Mouse (Mus musculus): Measurements from ENCODE around the gene Scgb1a1.
"Not testable (repeated sequence)": the region's sequence is repeated elsewhere in the genome, so short reads cannot be mapped to it uniquely, and the experiment has no call there.

Scgb1a1 gene

DNA sequence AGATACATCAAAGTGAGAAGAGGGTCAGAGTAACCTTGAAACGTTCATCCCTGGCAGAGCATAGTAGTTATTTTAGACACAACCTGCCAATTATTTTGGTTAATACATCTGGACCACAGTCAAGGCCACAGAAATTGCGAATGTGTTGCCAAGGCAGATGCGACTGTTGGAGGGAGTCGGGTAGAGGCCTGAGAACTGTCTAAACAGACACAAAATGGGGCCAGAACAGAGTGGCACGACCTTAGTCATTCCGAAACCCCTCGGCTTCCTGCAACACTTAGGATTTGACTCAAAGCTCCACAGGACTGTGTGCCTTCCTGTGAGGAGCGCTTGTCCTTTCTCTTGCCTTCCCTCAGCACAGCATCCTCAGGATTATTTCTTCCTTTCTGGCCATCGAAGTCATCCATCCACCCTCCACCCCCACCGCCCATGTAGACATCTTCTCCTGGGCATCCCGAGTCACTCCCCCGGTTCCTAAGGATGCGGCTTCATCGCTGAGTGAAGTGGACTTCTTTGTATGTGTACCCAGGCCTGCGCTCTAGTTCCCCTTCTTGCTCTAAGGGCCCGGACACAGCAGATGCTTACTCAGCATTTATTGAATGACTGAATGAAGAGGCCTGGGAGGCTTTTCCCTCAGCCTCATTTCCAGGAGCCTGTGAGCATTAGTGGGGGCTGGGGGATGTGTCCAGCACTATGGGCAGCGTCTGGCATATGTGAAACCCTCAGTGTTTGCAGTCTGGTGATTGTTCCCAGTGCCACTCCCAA is 12.7 kb upstream of the Scgb1a1 start:
- no peak for DNase-seq

DNA sequence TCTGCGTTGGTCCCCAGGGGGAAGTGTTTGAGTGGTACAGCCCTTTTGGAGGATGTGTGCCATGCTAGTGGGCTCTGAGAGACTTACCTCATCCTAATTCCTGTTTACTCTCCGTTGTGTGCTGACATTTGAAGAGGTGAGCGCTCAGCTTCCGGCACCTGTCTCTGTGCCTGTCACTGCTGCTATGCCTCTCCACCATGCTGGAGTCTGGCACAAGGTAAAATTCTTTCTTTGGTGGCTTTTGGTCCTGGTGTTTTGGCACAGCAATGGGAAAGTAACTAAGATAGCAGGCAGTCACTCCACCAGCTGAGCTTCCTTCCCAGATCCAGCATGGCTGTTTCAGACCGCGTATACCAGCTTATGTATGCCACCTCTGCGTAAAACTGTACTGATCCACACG is 12.0 kb upstream of the Scgb1a1 start:
- DNase-seq = no peak

DNA sequence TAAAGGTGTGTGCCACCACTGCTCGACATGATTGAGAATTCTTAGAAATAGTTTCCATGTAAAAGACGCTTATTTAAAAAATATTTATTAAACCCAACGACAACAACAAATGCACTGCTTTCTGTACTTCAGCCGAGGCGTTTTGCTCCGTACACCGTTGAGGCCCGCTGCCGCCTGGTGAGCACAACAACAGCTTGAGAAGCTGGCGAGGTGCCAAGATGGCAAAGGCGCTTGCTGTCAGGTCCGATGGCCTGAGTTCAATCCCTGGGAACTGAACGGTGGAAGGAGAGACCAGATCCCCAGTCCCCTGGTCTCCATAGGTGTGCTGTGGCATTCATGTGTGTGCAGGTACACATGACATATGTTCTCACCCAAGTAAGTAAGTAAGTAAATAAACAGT is 9.7 kb upstream of the Scgb1a1 start:
- no peak for DNase-seq

- no peak for DNase-seq
Measured at GRCm38 (mm10) chr19:9095111-9095510, 7.4 kb upstream of the Scgb1a1 start.

DNA sequence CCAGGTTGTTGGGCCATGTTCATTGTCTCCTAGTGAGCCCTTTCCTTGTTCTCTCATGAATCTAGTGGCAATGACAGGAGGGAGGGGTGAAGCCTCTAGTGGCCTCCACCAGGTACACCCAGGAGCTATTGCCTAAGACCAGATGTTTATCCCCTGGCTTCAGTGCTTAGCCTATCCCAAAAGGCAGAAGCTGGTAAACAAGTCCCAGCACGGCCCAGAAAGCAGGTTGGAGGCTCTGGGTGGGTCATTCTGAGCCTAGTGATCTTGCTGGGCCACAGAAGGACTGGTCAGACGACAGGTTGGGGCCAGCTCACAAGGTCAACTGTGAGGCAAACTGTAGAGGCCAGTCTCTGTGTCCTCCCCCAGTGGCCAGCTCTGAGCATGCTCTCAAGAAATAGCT is 3.0 kb upstream of the Scgb1a1 start:
- DNase-seq = no peak

DNA sequence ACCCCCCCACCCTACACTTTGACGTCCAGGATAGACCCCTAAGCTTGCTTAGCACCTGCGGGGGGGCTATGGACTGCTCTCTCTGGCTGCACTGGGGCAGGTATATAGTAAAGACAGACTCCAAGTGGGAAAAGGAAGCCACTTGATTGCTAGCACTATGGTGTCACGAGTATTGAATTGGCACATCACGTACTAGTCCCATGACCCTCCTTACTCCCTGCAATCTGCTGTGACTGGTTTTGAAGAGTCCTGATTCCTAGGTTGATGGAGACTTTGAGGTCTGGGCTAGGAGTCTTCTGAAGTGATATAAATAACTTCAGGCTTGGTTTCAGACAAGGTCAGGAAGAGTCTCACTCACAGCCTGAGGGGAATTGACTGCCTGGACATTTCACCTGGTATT is 2.4 kb upstream of the Scgb1a1 start:
- no peak for DNase-seq

DNA sequence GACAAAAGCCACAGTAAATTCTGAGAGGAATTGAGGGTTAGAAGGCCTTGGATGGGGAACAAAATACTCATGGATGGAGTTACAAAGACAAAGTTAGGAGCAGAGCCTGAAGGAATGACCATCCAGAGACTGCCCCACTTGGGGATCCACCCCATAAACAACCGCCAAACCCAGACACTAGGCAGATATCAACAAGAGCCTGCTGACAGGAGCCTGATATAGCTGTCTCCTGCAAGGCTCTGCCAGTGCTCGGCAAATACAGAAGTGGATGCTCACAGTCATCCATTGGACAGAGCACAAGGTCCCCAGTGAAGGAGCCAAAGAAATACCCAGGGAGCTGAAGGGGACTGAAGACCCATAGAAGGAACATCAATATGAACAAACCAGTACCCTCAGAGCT is 3.9 kb downstream of the Scgb1a1 start:
- DNase-seq = not testable (repeated sequence)

GRCm38 (mm10) chr19:9083010-9083355 is 4.8 kb downstream of the Scgb1a1 start:
- peak in 1 of 2 experiments; percentile 23 for DNase-seq

- peak; percentile 91 to 92 for DNase-seq
Measured at GRCm38 (mm10) chr19:9082191-9083009, 5.4 kb downstream of the Scgb1a1 start.

- DNase-seq = peak; percentile 53 to 77
Measured at GRCm38 (mm10) chr19:9081311-9082190, 6.2 kb downstream of the Scgb1a1 start.

DNA sequence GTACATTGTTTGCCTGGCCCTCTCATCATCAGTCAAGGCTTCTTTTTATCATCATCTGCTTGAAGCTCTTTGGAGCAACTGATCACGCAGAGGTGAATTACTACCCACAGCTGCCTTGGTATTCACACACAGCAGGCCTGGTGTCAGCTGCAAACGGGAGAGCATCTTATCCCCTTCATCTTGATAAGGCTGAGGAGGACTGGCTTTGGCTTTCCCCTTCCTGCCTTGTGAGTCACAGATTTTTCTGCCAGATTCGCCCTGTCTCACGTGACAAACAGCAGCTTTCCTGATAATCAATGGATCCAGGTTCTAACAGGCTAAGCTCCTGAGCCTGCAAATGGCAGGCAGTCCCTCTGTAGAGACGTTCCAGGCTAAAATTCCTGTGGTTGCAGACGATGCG is 7.8 kb downstream of the Scgb1a1 start:
- DNase-seq = no peak

DNA sequence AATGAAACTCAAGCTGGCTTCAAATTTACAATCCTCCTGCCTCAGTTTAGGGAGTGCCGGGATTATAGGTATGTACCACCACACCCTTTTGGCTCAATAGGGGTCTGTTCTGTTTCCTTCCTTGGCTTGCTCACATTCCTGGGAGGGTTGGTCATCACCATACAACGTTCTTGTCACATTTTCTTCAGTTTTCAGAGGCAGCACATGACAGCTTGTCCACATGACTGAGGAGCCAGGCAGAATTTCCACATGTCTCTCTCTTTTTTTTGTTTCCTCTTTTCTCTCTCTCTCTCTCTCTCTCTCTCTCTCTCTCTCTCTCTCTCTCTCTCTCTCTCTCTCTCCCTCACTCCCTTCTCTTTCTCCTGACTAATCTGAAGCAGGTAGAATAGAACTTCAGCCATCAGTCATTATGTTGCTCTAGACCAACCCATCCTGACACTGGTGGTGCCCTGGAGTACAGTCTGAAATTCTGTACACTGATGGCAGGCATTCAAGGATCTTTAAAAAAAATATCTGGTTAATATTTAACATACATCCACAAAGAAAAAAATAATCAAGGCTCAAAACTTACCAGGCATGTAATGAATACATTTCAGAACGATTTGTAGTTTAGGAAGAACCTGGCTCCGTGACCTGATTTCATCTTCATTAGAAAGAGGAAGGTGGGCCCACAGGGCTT is 10.6 kb downstream of the Scgb1a1 start:
- no peak for DNase-seq

- no peak for DNase-seq
Measured at GRCm38 (mm10) chr19:9076035-9076434, 11.7 kb downstream of the Scgb1a1 start.

- no peak for DNase-seq
Measured at GRCm38 (mm10) chr19:9075558-9075957, 12.2 kb downstream of the Scgb1a1 start.

- no peak for DNase-seq
Measured at GRCm38 (mm10) chr19:9074424-9074823, 13.3 kb downstream of the Scgb1a1 start.

- DNase-seq = peak in 1 of 2 experiments; percentile 33
Measured at GRCm38 (mm10) chr19:9073776-9074411, 13.9 kb downstream of the Scgb1a1 start.

- no peak for DNase-seq
Measured at GRCm38 (mm10) chr19:9072157-9072530, 15.6 kb downstream of the Scgb1a1 start.

GRCm38 (mm10) chr19:9071456-9072156 is 16.2 kb downstream of the Scgb1a1 start:
- peak; percentile 84 to 89 for DNase-seq

- no peak for DNase-seq
Measured at GRCm38 (mm10) chr19:9070316-9070715, 17.4 kb downstream of the Scgb1a1 start.

DNA sequence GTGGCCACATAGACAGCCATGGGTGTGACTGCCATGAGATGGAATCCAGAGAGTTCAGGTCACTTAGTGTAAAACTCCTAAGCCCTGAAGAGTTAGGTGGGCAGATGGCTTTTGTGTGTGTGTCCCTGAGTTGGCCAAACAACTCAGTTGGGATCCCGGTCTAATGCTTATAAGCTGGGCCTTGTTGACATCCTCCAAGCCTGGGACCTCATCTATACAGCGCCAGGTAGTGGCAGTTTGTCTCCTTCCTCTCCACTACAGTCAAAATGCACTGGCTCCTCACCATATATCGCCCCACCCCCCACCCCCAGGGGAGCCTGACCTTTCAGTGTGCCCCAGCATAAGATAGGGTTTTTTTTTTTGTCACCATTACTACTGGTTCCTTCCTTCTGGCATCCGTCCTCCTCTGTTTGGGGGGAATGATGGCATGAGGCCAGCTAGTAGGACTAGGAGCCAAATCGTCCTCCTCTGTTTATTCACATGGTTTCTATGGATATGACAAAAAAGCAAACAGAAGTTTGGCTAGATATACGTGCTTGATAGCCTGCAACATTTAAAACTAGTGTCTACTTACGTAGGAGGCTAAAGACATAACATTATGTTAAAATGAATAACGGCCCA is 18.0 kb downstream of the Scgb1a1 start:
- DNase-seq = peak; percentile 74 to 76

DNA sequence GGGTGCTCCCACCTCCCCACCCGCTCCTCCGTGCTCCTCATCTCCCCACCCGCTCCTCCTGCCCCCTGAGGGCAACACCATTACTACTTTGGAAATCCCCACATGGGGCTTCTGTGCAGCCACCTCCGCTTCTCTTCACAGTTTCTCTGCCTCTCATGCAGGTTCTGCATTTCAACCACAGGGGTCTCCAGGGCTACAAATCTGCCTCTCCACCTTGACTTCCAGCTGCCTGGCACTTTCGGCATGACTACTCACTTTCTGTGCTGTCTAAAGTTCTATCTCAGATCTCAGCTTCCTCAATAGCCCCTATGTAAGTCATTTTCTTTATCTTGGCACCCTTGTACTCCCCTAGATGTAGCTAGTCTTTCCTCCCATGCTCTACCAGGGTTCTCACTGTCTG is 20.5 kb downstream of the Scgb1a1 start:
- no peak for DNase-seq
